In genomic region chr19:57627251-57627650, GRCm38 (mm10) we compare ENCODE assay signal across 26 mouse cellular contexts. TPM values are rescaled to one million over a fixed set of nuclear protein-coding genes. Genes with fewer than 3 reads are reported as not detected.
A peak's percentile ranks its signal among the peaks of the same experiment; 100 is the strongest.
DNase-seq lines count a peak whose midpoint lies in the region; ATAC-seq and TF ChIP-seq lines count a peak whose summit lies in the region.
"Had no signal": no experiment of that assay in that cellular context is flagged by ENCODE, and none has a peak within 500 bp of the region (broad histone marks: within the 10 kb centered on the region; RNA-seq: fewer than 3 reads in every experiment).

No protein-coding gene starts in this region.

- no peaks in the 10 kb centered on the region for H3K36me3 ChIP-seq in lung, postnatal 0 days (ENCODE audit: insufficient read depth, low read length)
- no peaks in the 10 kb centered on the region for H3K36me3 ChIP-seq in stomach, postnatal 0 days (ENCODE audit: control insufficient read depth, insufficient read depth, low read length)
- H3K36me3 ChIP-seq: embryonic facial prominence, embryonic 15.5 days had no signal

- no peaks in the 10 kb centered on the region for H3K4me1 ChIP-seq in lung, postnatal 0 days (ENCODE audit: insufficient read depth, low read depth, low read length)
- H3K4me1 ChIP-seq in stomach, postnatal 0 days (replicated peaks; ENCODE audit: control insufficient read depth, insufficient read depth) = no peaks in the 10 kb centered on the region
- H3K4me1 ChIP-seq: embryonic facial prominence, embryonic 12.5 days; embryonic facial prominence, embryonic 15.5 days; heart, embryonic 10.5 days; heart, embryonic 13.5 days had no signal

- TF ChIP-seq CTCF in lung, postnatal 0 days (IDR thresholded peaks at IDR 0.05) = no peak
- no peak for TF ChIP-seq CTCF in stomach, postnatal 0 days (IDR thresholded peaks at IDR 0.05; ENCODE audit: low read depth)

- no peak overlapping the region for H3K4me2 ChIP-seq in lung, postnatal 0 days (replicated peaks; ENCODE audit: low read depth, low read length)
- H3K4me2 ChIP-seq in stomach, postnatal 0 days (replicated peaks; ENCODE audit: low read depth) = no peak overlapping the region
- H3K4me2 ChIP-seq: embryonic facial prominence, embryonic 12.5 days; embryonic facial prominence, embryonic 15.5 days; heart, embryonic 13.5 days; hindbrain, embryonic 14.5 days had no signal

- TF ChIP-seq EP300 in lung, postnatal 0 days (IDR thresholded peaks at IDR 0.05) = no peak
- no peak for TF ChIP-seq EP300 in stomach, postnatal 0 days (optimal IDR thresholded peaks at IDR 0.05)

- DNase-seq in lung, postnatal 0 days (ENCODE audit: low spot score) = peak; percentile 46
- no peak for DNase-seq in lung, postnatal 14 days
- peak; percentile 19 for DNase-seq in 416B (ENCODE audit: low read depth)
- peak; percentile 95 for DNase-seq in large intestine, adult 2 months (ENCODE audit: low read depth, low spot score)
- DNase-seq in stomach, postnatal 0 days (ENCODE audit: low spot score) = peak; percentile 77
- no peak for DNase-seq in cerebellum, adult 9-11 months
- no peak for DNase-seq in frontal cortex, postnatal 25 days (ENCODE audit: low spot score in 2 of 2)
- DNase-seq: adrenal gland, adult 8-10 months; adrenal gland, postnatal 25 days; cerebellum, adult 11-12 months; cerebellum, adult 8-10 months; cerebellum, postnatal 14 days; forebrain, postnatal 0 days; gastrocnemius, postnatal 25 days; heart, adult 2 months; heart, postnatal 14 days; heart, postnatal 4 days had no signal

- H3K4me3 ChIP-seq in lung, postnatal 0 days (ENCODE audit: low read depth, low read length) = no peak overlapping the region
- H3K4me3 ChIP-seq in stomach, postnatal 0 days (ENCODE audit: low read depth, low read length) = no peak overlapping the region
- H3K4me3 ChIP-seq: embryonic facial prominence, embryonic 12.5 days; embryonic facial prominence, embryonic 15.5 days; heart, adult 2 months; heart, embryonic 10.5 days; heart, embryonic 13.5 days had no signal

- H3K27me3 ChIP-seq in lung, postnatal 0 days (replicated peaks; ENCODE audit: insufficient read depth, low read length) = no peaks in the 10 kb centered on the region
- no peaks in the 10 kb centered on the region for H3K27me3 ChIP-seq in stomach, postnatal 0 days (ENCODE audit: control insufficient read depth, insufficient read depth, low read length)
- H3K27me3 ChIP-seq: embryonic facial prominence, embryonic 12.5 days; embryonic facial prominence, embryonic 15.5 days; heart, embryonic 13.5 days had no signal

- H3K9ac ChIP-seq in lung, postnatal 0 days (replicated peaks; ENCODE audit: low read depth) = no peak overlapping the region
- no peak overlapping the region for H3K9ac ChIP-seq in stomach, postnatal 0 days (ENCODE audit: low read length)
- H3K9ac ChIP-seq: embryonic facial prominence, embryonic 12.5 days; embryonic facial prominence, embryonic 15.5 days; forebrain, postnatal 0 days; heart, embryonic 13.5 days; hindbrain, embryonic 14.5 days had no signal

- 71% methylated on average over 8 of the region's 8 CpGs for WGBS in lung, postnatal 0 days
- WGBS in large intestine, adult 2 months = 35% methylated on average over 8 of the region's 8 CpGs
- WGBS in stomach, postnatal 0 days = 69% methylated on average over 8 of the region's 8 CpGs

- H3K27ac ChIP-seq in lung, postnatal 0 days (ENCODE audit: low read length) = no peak overlapping the region
- H3K27ac ChIP-seq in stomach, postnatal 0 days (replicated peaks) = no peak overlapping the region
- H3K27ac ChIP-seq: embryonic facial prominence, embryonic 12.5 days; embryonic facial prominence, embryonic 15.5 days; heart, adult 2 months; heart, embryonic 10.5 days; heart, embryonic 13.5 days; hindbrain, embryonic 14.5 days; hindbrain, postnatal 0 days had no signal

- H3K9me3 ChIP-seq in lung, postnatal 0 days (ENCODE audit: low read length) = no peaks in the 10 kb centered on the region
- H3K9me3 ChIP-seq in stomach, postnatal 0 days (ENCODE audit: control insufficient read depth, low read length) = no peaks in the 10 kb centered on the region
- H3K9me3 ChIP-seq: embryonic facial prominence, embryonic 15.5 days; heart, embryonic 10.5 days; heart, embryonic 13.5 days had no signal

- no peak; the same call in 1 of the 2 replicates for ATAC-seq in lung, postnatal 0 days
- peak; percentile 94 for ATAC-seq in stomach, postnatal 0 days (ENCODE audit: low FRiP score, low TSS enrichment)
- ATAC-seq: activated CD4-positive, CD25-positive, alpha-beta regulatory T cell, adult 4 months; CD4-positive, CD25-positive, alpha-beta regulatory T cell, adult 4 months; forebrain, embryonic 14.5 days; forebrain, postnatal 0 days; hindbrain, postnatal 0 days had no signal

RNA-seq across cellular contexts. Expression of gene Atrnl1, which starts 16.4 kb away (rescaled TPM):
- polyA plus RNA-seq in lung, postnatal 0 days (2015; fragmentation: Nextera tagmentation; extraction: Ambion mirVana) = 4.5 and 5.2 TPM in 2 replicates
- 6.8 and 11.8 TPM in 2 replicates for polyA plus RNA-seq in large intestine, adult 2 months (2012; rRNA removed)
- polyA plus RNA-seq in stomach, postnatal 0 days (2015; fragmentation: Nextera tagmentation; extraction: Ambion mirVana) = 3.9 and 4.2 TPM in 2 replicates

Comparison
In these comparisons a context has a peak if more than half of its experiments do, and no peak if none do; other contexts are left out.
1. DNase-seq: peak in lung, postnatal 0 days (single experiment), 416B (single experiment), large intestine, adult 2 months (single experiment) and stomach, postnatal 0 days (single experiment); none in lung, postnatal 14 days (single experiment), cerebellum, adult 9-11 months (single experiment) and frontal cortex, postnatal 25 days (0 of 2).